Mouse (Mus musculus): ENCODE measurements around the gene Wdr20. TPM values are rescaled to one million over a fixed set of nuclear protein-coding genes. Genes with fewer than 3 reads are reported as not detected.

Wdr20 gene
- total RNA-seq, 1 experiment from 2014 or later: 43.4 TPM

Other genes with a start within 250 kb of the Wdr20 start
- 112 and 117 TPM in 2 replicates for gene Dync1h1, start 136.5 kb upstream of the Wdr20 start, total RNA-seq (2017)
- gene 1700001K19Rik, start 55.3 kb upstream of the Wdr20 start, total RNA-seq (2017): not detected in 2 replicates
- gene Hsp90aa1, start 35.2 kb upstream of the Wdr20 start, total RNA-seq (2017): 1,218 and 1,648 TPM in 2 replicates
- 0.25 and 0.31 TPM in 2 replicates for gene Mok, start 103.0 kb downstream of the Wdr20 start, total RNA-seq (2017)
- 8.2 and 10.3 TPM in 2 replicates for gene Zfp839, start 112.3 kb downstream of the Wdr20 start, total RNA-seq (2017)
- 53.8 and 73.5 TPM in 2 replicates for gene Cinp, start 151.2 kb downstream of the Wdr20 start, total RNA-seq (2017)
- gene Tecpr2, start 151.3 kb downstream of the Wdr20 start, total RNA-seq (2017): 3.8 and 6.1 TPM in 2 replicates
- gene Ankrd9, start 241.1 kb downstream of the Wdr20 start, total RNA-seq (2017): 4.2 and 6.8 TPM in 2 replicates